Mouse (Mus musculus) CH12.LX (cell line): ENCODE data around the gene Mdga1. TPM values are rescaled to one million over a fixed set of nuclear protein-coding genes. Genes with fewer than 3 reads are reported as not detected.

ENCODE experiments used
- DNase-seq: peaks from one replicate; pipeline ENCODE4 v3.0.0-alpha.2; 2013; ENCODE audit errors: extremely low read depth
- H3K27ac ChIP-seq: 2 replicates; pipeline ENCODE4 v1.5.1; 2012; ENCODE audit warnings: low read depth, mild to moderate bottlenecking, control low read depth, moderate library complexity; ENCODE audit not compliant: insufficient read depth
- H3K27me3 ChIP-seq: replicated peaks from 2 replicates; pipeline ENCODE3; 2012; ENCODE audit warnings: inconsistent platforms
- H3K36me3 ChIP-seq, 2 experiments: replicated peaks in 1 of 2; 2 replicates each; pipeline versions ENCODE3 to v1.6.1; 2012; ENCODE audit warnings: inconsistent platforms in 1 of 2, low read length in 1 of 2, mild to moderate bottlenecking in 1 of 2, mixed read lengths in 1 of 2, moderate library complexity in 1 of 2; ENCODE audit not compliant: control insufficient read depth in 1 of 2, insufficient read depth in 1 of 2
- H3K4me1 ChIP-seq, 2 experiments: 2 replicates each; pipeline ENCODE4 v1.6.1; 2012; ENCODE audit warnings: inconsistent platforms in 1 of 2, moderate library complexity in 1 of 2; ENCODE audit not compliant: insufficient read depth in 2 of 2, control insufficient read depth in 1 of 2
- H3K4me2 ChIP-seq: 2 replicates; pipeline ENCODE4 v1.6.1; 2012; ENCODE audit warnings: low read depth, mild to moderate bottlenecking, control low read depth; ENCODE audit not compliant: poor library complexity, insufficient read depth, severe bottlenecking
- H3K4me3 ChIP-seq, 3 experiments: fragments of 150-350 bp in 1 of 3; sonication (generic) in 1 of 3; replicated peaks in 1 of 3; 2 replicates each; pipeline versions ENCODE3 to v1.5.1; 2011 to 2012; ENCODE audit warnings: low read depth in 2 of 3, low read length in 2 of 3, mild to moderate bottlenecking in 2 of 3, moderate library complexity in 2 of 3, control low read depth in 1 of 3, improper control_type of control experiment in 1 of 3, inconsistent platforms in 1 of 3, mixed read lengths in 1 of 3; ENCODE audit not compliant: poor library complexity in 1 of 3
- H3K79me2 ChIP-seq: replicated peaks from 2 replicates; pipeline ENCODE4 v1.6.1; 2012; ENCODE audit warnings: mild to moderate bottlenecking, moderate library complexity; ENCODE audit not compliant: control insufficient read depth, poor library complexity, insufficient read depth, severe bottlenecking; ENCODE audit errors: extremely low read depth
- H3K9ac ChIP-seq: 2 replicates; pipeline ENCODE4 v1.6.1; 2012; ENCODE audit warnings: low read depth, mild to moderate bottlenecking, control low read depth, moderate library complexity; ENCODE audit not compliant: insufficient read depth
- H3K9me3 ChIP-seq: replicated peaks from 2 replicates; pipeline ENCODE3; 2012; ENCODE audit warnings: low read length, inconsistent platforms, mixed read lengths
- BHLHE40 ChIP-seq: IDR thresholded peaks from 2 replicates; pipeline ENCODE4 v1.6.1; 2011; ENCODE audit warnings: mild to moderate bottlenecking, low read depth, low read length, improper control_type of control experiment
- CHD2 ChIP-seq: IDR thresholded peaks from 2 replicates; pipeline ENCODE4 v1.6.1; 2011; ENCODE audit warnings: low read length, improper control_type of control experiment
- CTCF ChIP-seq, 2 experiments: IDR thresholded peaks in 1 of 2; conservative IDR thresholded peaks in 1 of 2; 2 replicates each; pipeline ENCODE4 v1.5.1; 2011 to 2012; ENCODE audit warnings: low read depth in 2 of 2, low read length in 2 of 2, improper control_type of control experiment in 1 of 2, inconsistent platforms in 1 of 2, mild to moderate bottlenecking in 1 of 2, moderate library complexity in 1 of 2
- ELF1 ChIP-seq: IDR thresholded peaks from 2 replicates; pipeline ENCODE4 v1.6.1; 2014; ENCODE audit warnings: low read depth, mild to moderate bottlenecking, inconsistent platforms, low read length, improper control_type of control experiment
- EP300 ChIP-seq: IDR thresholded peaks from 2 replicates; pipeline ENCODE4 v1.6.1; 2011; ENCODE audit warnings: low read length, improper control_type of control experiment
- ETS1 ChIP-seq: conservative IDR thresholded peaks from 2 replicates; pipeline ENCODE4 v1.6.1; 2012; ENCODE audit warnings: low read depth, mild to moderate bottlenecking, inconsistent platforms, low read length, improper control_type of control experiment, moderate library complexity
- GABPA ChIP-seq: IDR thresholded peaks from 2 replicates; pipeline ENCODE4 v1.6.1; 2012; ENCODE audit warnings: low read depth, low read length, improper control_type of control experiment, inconsistent platforms; ENCODE audit not compliant: insufficient replicate concordance
- IRF4 ChIP-seq: IDR thresholded peaks from 2 replicates; pipeline ENCODE4 v1.6.1; 2014; ENCODE audit warnings: low read depth, mild to moderate bottlenecking, inconsistent platforms, low read length, improper control_type of control experiment
- JUN ChIP-seq: IDR thresholded peaks from 2 replicates; pipeline ENCODE4 v1.6.1; 2011; ENCODE audit warnings: low read depth, mild to moderate bottlenecking, low read length, improper control_type of control experiment, moderate library complexity; ENCODE audit not compliant: insufficient read depth
- JUND ChIP-seq: conservative IDR thresholded peaks from 2 replicates; pipeline ENCODE4 v1.6.1; 2011; ENCODE audit warnings: low read depth, low read length, improper control_type of control experiment
- KAT2A ChIP-seq: IDR thresholded peaks from 2 replicates; pipeline ENCODE4 v1.6.1; 2012; ENCODE audit warnings: low read length, improper control_type of control experiment, inconsistent platforms; ENCODE audit not compliant: insufficient replicate concordance
- MAX ChIP-seq: IDR thresholded peaks from 2 replicates; pipeline ENCODE4 v1.6.1; 2011; ENCODE audit warnings: low read length, improper control_type of control experiment
- MAZ ChIP-seq: IDR thresholded peaks from 2 replicates; pipeline ENCODE4 v1.6.1; 2012; ENCODE audit warnings: low read depth, mild to moderate bottlenecking, inconsistent platforms, low read length, improper control_type of control experiment, moderate library complexity
- MXI1 ChIP-seq: IDR thresholded peaks from 2 replicates; pipeline ENCODE4 v1.6.1; 2011; ENCODE audit warnings: mild to moderate bottlenecking, low read depth, low read length, improper control_type of control experiment
- POLR2AphosphoS2 ChIP-seq: IDR thresholded peaks from 2 replicates; pipeline ENCODE4 v1.6.1; 2011; ENCODE audit warnings: low read depth, low read length, improper control_type of control experiment
- SIN3A ChIP-seq: IDR thresholded peaks from 2 replicates; pipeline ENCODE4 v1.6.1; 2012; ENCODE audit warnings: low read length, improper control_type of control experiment, inconsistent platforms
- TCF12 ChIP-seq: IDR thresholded peaks from 2 replicates; pipeline ENCODE4 v1.6.1; 2014; ENCODE audit warnings: low read depth, mild to moderate bottlenecking, inconsistent platforms, low read length, improper control_type of control experiment
- USF1 ChIP-seq: IDR thresholded peaks from 2 replicates; pipeline ENCODE4 v1.6.1; 2014; ENCODE audit warnings: low read depth, mild to moderate bottlenecking, inconsistent platforms, low read length, improper control_type of control experiment
- USF2 ChIP-seq: conservative IDR thresholded peaks from 2 replicates; pipeline ENCODE4 v1.6.1; 2011; ENCODE audit warnings: low read depth, low read length, improper control_type of control experiment
- ZC3H11A ChIP-seq: IDR thresholded peaks from 2 replicates; pipeline ENCODE4 v1.6.1; 2012; ENCODE audit warnings: low read depth, mild to moderate bottlenecking, inconsistent platforms, low read length, improper control_type of control experiment
- ZKSCAN1 ChIP-seq: IDR thresholded peaks from 2 replicates; pipeline ENCODE4 v1.6.1; 2012; ENCODE audit warnings: low read depth, inconsistent platforms, low read length, improper control_type of control experiment, borderline replicate concordance
- ZMIZ1 ChIP-seq: IDR thresholded peaks from 2 replicates; pipeline ENCODE4 v1.6.1; 2012; ENCODE audit warnings: low read depth, mild to moderate bottlenecking, inconsistent platforms, low read length, improper control_type of control experiment
- dilution Hi-C: fragments of 300-500 bp; cut with MboI; formaldehyde crosslinking; loops from 2 replicates; pipeline ENCODE4 v1.14.3; 2020; ENCODE audit warnings: low sequenced_read_pairs; ENCODE audit not compliant: extremely low pct_unique_long_range_greater_than_20kb, extremely low pct_ligation_motif_present
- in situ Hi-C: fragments of 300-500 bp; cut with MboI; formaldehyde crosslinking; loops from 3 replicates; pipeline ENCODE4 v1.14.3; 2019; ENCODE audit warnings: low sequenced_read_pairs, low pct_ligation_motif_present, low pct_unique_long_range_greater_than_20kb, mixed read lengths
- polyA plus RNA-seq: library from polyadenylated mRNA; unstranded; fragments of >175 nt; gene quantifications from 2 replicates; pipeline ENCODE4 v1.2.1, GENCODE M21; 2012; ENCODE audit warnings: low read depth; ENCODE audit not compliant: insufficient read length
- total RNA-seq, 2 experiments: library from RNA; depleted of rRNA; stranded (reverse); fragments of 300-350 nt in 1 of 2; fragments of >200 nt in 1 of 2; gene quantifications; 2 replicates each; pipeline ENCODE4 v1.2.3; 2012 to 2014

The Mdga1 gene
- total and polyA plus RNA-seq, 3 experiments = 0.29 to 0.39 (median 0.38) TPM

- Histone ChIP-seq H3K36me3 (no peaks in the 10 kb centered on the region), H3K79me2 (no peaks in the 10 kb centered on the region), H3K4me1 (peaks cover 0 to 4% of the 10 kb centered on the region in 2 experiments; a peak in 1 of 4 replicates), H3K27ac (no peak overlapping the region), H3K4me2 (no peak overlapping the region), H3K9me3 (no peaks in the 10 kb centered on the region), H3K9ac (no peak overlapping the region), H3K27me3 (peaks cover 4% of the 10 kb centered on the region), H3K4me3 (no peak overlapping the region)
- in situ Hi-C loops (no loop called here), dilution Hi-C loops (no loop called here)
- no peak for DNase-seq
- TF ChIP-seq SIN3A = no peak
- TF ChIP-seq BHLHE40 = no peak
- TF ChIP-seq KAT2A = no peak
- TF ChIP-seq ZC3H11A = no peak
- no peak for TF ChIP-seq USF1
- no peak for TF ChIP-seq GABPA
- TF ChIP-seq ZMIZ1 = no peak
- no peak for TF ChIP-seq MAZ
- TF ChIP-seq JUN = no peak
- no peak for TF ChIP-seq EP300
- TF ChIP-seq ZKSCAN1 = no peak
- TF ChIP-seq ELF1 = no peak
- TF ChIP-seq CHD2 = no peak
- TF ChIP-seq JUND = no peak
- TF ChIP-seq MXI1 = no peak
- TF ChIP-seq POLR2AphosphoS2 = no peak
Observed at GRCm38 (mm10) chr17:29973226-29973625, 3.3 kb upstream of the Mdga1 start.

GRCm38 (mm10) chr17:29971761-29972432 lies 2.0 kb upstream of the Mdga1 start:
- Histone ChIP-seq H3K9me3 (no peaks in the 10 kb centered on the region), H3K4me2 (no peak overlapping the region), H3K79me2 (no peaks in the 10 kb centered on the region), H3K4me1 (peaks cover 0 to 7% of the 10 kb centered on the region in 2 experiments; a peak in 2 of 4 replicates), H3K36me3 (no peaks in the 10 kb centered on the region), H3K4me3 (no peak overlapping the region), H3K9ac (no peak overlapping the region), H3K27ac (no peak overlapping the region), H3K27me3 (peaks cover 7% of the 10 kb centered on the region)
- dilution Hi-C loops = no loop called here
- in situ Hi-C loops = no loop called here
- no peak for TF ChIP-seq EP300
- TF ChIP-seq USF2 = no peak
- TF ChIP-seq SIN3A = no peak
- TF ChIP-seq CTCF (conservative IDR thresholded peaks at IDR 0.05 in 1 of 2, IDR thresholded peaks at IDR 0.05 in 1 of 2; ENCODE audit: low read depth in 2 of 2, low read length in 2 of 2) = no peak
- no peak for TF ChIP-seq ETS1
- TF ChIP-seq IRF4 = no peak
- no peak for TF ChIP-seq ZMIZ1
- no peak for TF ChIP-seq TCF12
- no peak for TF ChIP-seq ZKSCAN1
- no peak for TF ChIP-seq ZC3H11A
- no peak for TF ChIP-seq MAX
- no peak for DNase-seq
